Mouse (Mus musculus) kidney, embryonic 15.5 days (tissue): ENCODE measurements around the gene Gm42957. TPM values are rescaled to one million over a fixed set of nuclear protein-coding genes. Genes with fewer than 3 reads are reported as not detected.

Source experiments
- ATAC-seq: fragments of 200-750 bp; cut with Nextera tagmentation; replicated peaks from 2 replicates; pipeline ENCODE4 v1.8.0; 2017; ENCODE audit warnings: moderate TSS enrichment; ENCODE audit not compliant: low FRiP score
- H3K27ac ChIP-seq: fragments of 300-500 bp; sonication (generic); 2 replicates; pipeline ENCODE4 v1.5.1; 2015; ENCODE audit warnings: mild to moderate bottlenecking, inconsistent platforms
- H3K27me3 ChIP-seq: fragments of 300-500 bp; sonication (generic); 2 replicates; pipeline ENCODE4 v1.6.1; 2015; ENCODE audit warnings: inconsistent platforms
- H3K36me3 ChIP-seq: fragments of 300-500 bp; sonication (generic); 2 replicates; pipeline ENCODE4 v1.6.1; 2015; ENCODE audit warnings: inconsistent platforms
- H3K4me1 ChIP-seq: fragments of 300-500 bp; sonication (generic); 2 replicates; pipeline ENCODE4 v1.6.1; 2015; ENCODE audit warnings: inconsistent platforms
- H3K4me2 ChIP-seq: fragments of 300-500 bp; sonication (generic); 2 replicates; pipeline ENCODE4 v1.6.1; 2015; ENCODE audit warnings: moderate library complexity, mild to moderate bottlenecking, inconsistent platforms
- H3K4me3 ChIP-seq: fragments of 300-500 bp; sonication (generic); replicated peaks from 2 replicates; pipeline ENCODE4 v1.5.1; 2015; ENCODE audit warnings: mild to moderate bottlenecking, inconsistent platforms
- H3K9ac ChIP-seq: fragments of 300-500 bp; sonication (generic); 2 replicates; pipeline ENCODE4 v1.6.1; 2015; ENCODE audit warnings: mild to moderate bottlenecking, inconsistent platforms
- H3K9me3 ChIP-seq: fragments of 300-500 bp; sonication (generic); replicated peaks from 2 replicates; pipeline ENCODE4 v1.6.1; 2016; ENCODE audit warnings: inconsistent platforms
- WGBS: fragments of 180-500 bp; shearing (Covaris S2); methylation state at CpG from one replicate; pipeline ENCODE4 v1.1.7; 2015; ENCODE audit warnings: mixed read lengths; 5-methylcytosine and 5-hydroxymethylcytosine counted together
- polyA plus RNA-seq: library from polyadenylated mRNA; unstranded; fragments of >200 nt; fragmentation: Nextera tagmentation; extraction: Ambion mirVana; gene quantifications from 2 replicates; pipeline ENCODE4 v1.2.1, GENCODE M21; 2015

Gene Gm42957
- polyA plus RNA-seq: 0.09 and 0.17 TPM in 2 replicates

DNA sequence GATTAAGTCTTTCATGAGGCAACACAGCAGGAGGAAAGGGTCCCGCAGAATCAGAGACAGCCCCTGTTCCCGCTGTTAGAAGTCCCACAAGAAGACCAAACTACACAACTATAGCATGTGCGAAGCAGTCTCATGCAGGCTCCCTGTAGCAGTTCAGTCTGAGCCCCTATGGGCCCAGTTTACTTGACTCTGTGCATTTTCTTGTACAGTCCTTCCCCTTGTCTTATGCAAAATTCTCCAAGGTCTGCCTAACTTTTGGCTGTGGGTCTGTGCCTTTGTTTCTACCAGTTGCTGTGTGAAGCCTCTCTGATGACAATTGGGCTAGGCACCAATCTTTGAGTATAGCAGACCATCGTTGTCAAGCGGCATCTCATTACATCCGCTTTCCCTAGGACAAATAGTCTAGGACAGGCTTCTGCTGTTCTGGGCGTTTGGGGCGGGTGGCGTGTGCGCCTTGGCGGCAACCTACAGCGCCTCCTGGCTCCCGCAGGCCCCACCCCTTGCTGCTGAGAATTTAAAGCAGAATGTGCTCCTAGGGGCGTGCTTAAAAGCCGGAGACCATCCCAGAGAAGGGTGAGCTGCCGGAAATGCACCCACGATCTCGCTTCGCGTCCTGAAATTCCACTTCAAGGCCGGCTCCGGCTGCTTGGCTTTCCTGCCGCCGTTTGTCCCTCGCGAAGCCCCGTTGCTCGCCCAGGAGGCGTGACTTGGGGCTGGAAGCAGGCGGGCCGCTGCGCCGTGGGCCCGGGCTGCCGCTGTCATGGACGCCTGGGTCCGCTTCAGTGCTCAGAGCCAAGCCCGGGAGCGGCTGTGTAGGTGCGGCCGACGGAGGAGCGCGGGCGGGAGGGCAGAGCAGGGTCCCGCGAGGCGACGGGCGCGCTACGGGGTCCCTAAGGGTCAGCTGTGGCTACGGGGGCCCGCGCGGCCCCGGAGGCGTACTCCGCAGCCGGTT is at the start of gene Gm42957, which contains the start of gene Pex11b:
Gene Gm42957, plus strand, starts transcription at position 547 of the 952 bp plus-strand sequence.
Gene Pex11b, plus strand, starts transcription at position 449 of the 952 bp plus-strand sequence.
- WGBS: 2% methylated on average over 60 of the region's 60 CpGs
- peaks cover 60% of the 10 kb centered on the region for H3K36me3 ChIP-seq
- peak within 1 kb of the TSS; percentile 81 for H3K4me2 ChIP-seq
- peak within 1 kb of the TSS; percentile 95 for H3K27ac ChIP-seq
- H3K4me3 ChIP-seq: peak within 1 kb of the TSS; percentile 93
- H3K27me3 ChIP-seq: no peaks in the 10 kb centered on the region
- H3K9me3 ChIP-seq: no peaks in the 10 kb centered on the region
- H3K9ac ChIP-seq: peak within 1 kb of the TSS; percentile 91
- H3K4me1 ChIP-seq: peaks cover 34% of the 10 kb centered on the region
- peak; percentile 94 for ATAC-seq

DNA sequence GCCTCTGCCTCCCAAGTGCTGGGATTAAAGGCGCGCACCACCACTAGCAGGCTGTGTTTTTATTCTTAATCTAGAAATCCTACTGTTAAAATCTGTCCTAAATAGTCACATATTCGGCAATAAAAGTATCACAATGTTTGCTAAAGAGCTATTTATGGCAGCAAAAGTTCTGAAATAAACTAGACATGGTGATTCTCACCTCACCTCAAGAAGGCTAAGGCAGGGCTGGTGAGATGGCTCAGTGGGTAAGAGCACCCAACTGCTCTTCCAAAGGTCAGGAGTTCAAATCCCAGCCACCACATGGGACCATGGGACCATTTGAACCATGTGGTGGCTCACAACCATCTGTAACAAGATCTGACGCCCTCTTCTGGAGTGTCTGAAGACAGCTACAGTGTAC is 44.6 kb upstream of the Gm42957 start:
- no peak for ATAC-seq
- Histone ChIP-seq H3K4me3 (no peak overlapping the region), H3K9ac (no peak overlapping the region), H3K27me3 (peaks cover 10% of the 10 kb centered on the region), H3K9me3 (no peaks in the 10 kb centered on the region), H3K36me3 (no peaks in the 10 kb centered on the region), H3K4me1 (peaks cover 18% of the 10 kb centered on the region), H3K27ac (no peak overlapping the region), H3K4me2 (no peak overlapping the region)
- WGBS: 80% methylated on average over 4 of the region's 4 CpGs

DNA sequence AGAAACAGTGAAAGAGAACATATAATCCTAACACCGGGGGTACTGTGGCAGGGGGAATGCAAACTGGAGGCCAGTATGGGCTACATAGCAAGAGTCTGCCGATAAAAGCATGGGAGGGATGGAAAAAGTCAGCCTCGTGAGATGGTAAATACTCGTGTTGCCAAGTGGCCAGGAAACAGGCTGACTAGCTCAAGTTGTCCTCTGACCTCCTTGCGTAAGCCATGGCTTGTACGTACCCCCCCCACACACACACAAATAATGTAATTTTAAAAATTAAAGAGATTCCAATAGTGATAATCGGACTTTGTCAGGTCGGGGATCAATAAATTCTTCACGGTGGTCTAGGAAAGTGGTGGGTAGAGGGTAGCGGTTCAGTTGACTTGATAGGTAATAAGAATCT is 41.9 kb upstream of the Gm42957 start:
- WGBS: 2% methylated on average over 10 of the region's 10 CpGs
- H3K9me3 ChIP-seq: no peaks in the 10 kb centered on the region

DNA sequence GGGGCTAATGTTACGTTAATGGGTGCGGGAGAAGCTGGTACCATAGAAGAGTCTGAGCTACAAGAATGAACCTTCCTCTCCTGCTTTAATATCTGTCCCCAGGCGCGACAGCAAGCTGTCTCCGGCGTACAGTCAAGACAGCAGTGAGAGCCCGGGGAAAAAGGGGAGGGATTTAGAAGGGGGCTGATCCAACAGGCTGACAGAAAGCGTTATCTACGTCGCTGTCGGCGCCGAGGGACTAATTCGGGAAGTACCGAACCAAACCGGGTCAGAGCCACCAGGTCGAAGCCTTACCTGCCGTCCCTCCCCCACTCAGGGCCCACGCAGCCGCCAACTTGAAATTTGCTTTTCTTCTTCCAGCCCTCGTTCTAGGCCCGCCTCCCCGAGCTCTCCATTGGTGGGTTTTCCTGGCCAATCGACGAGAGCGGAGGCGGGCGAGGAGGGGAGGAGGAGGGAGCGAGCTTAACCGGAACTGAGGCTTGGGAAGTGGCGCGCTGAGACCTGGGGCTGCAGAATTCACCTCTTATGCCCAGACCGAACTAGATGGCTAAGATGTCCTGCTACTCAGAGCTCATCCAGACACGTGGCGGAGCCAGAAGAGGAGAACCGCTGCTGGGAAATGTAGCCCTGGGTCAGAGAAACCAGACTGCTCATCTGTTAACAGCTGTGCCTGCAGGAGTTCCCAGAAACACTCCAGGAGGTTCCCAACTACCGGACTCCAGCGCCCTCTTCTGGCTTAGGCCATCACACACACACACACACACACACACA is 41.3 kb upstream of the Gm42957 start, which contains the start of gene Polr3gl:
Gene Polr3gl, minus strand, starts transcription at position 392 of the 771 bp plus-strand sequence.
- H3K27ac ChIP-seq: peak within 1 kb of the TSS; percentile 88
- H3K4me1 ChIP-seq: peaks cover 51% of the 10 kb centered on the region
- H3K4me2 ChIP-seq: peak within 1 kb of the TSS; percentile 78
- no peaks in the 10 kb centered on the region for H3K9me3 ChIP-seq
- ATAC-seq: peak; percentile 88
- under 1% methylated on average over 37 of the region's 38 CpGs for WGBS
- H3K36me3 ChIP-seq: no peaks in the 10 kb centered on the region
- peaks cover 32% of the 10 kb centered on the region for H3K27me3 ChIP-seq
- peak within 1 kb of the TSS; percentile 75 for H3K9ac ChIP-seq
- H3K4me3 ChIP-seq: peak within 1 kb of the TSS; percentile 85

More for the DNA sequence above, 41.9 kb upstream of the Gm42957 start:
- peaks cover 26% of the 10 kb centered on the region for H3K27me3 ChIP-seq
- peak overlapping the region; percentile 88 for H3K27ac ChIP-seq
- peaks cover 45% of the 10 kb centered on the region for H3K4me1 ChIP-seq
- H3K36me3 ChIP-seq: no peaks in the 10 kb centered on the region
- ATAC-seq: no peak
- peak overlapping the region; percentile 85 for H3K4me3 ChIP-seq
- H3K4me2 ChIP-seq: peak overlapping the region; percentile 78
- H3K9ac ChIP-seq: peak overlapping the region; percentile 75

DNA sequence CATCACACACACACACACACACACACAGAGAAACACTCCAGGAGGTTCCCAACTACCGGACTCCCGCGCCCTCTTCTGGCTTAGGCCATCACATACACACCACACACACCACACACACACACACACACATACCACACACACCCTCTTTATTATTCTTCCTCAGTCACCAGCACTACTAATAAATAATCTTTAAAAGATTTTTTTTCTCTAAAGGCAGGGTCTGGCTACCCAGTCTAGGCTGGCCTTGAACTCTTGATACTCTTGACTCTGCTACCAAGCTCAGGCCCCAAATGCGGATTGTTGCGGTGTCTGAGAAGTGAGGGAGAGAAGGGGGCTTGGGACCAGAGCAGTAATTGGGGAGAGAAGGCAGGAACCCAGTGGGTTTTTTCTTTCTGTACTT is 40.4 kb upstream of the Gm42957 start:
- Histone ChIP-seq H3K9ac (no peak overlapping the region), H3K4me3 (no peak overlapping the region), H3K36me3 (no peaks in the 10 kb centered on the region), H3K27ac (no peak overlapping the region), H3K4me2 (no peak overlapping the region), H3K9me3 (no peaks in the 10 kb centered on the region), H3K4me1 (peaks cover 54% of the 10 kb centered on the region), H3K27me3 (peaks cover 38% of the 10 kb centered on the region)
- WGBS: 70% methylated on average over 5 of the region's 5 CpGs
- no peak for ATAC-seq

DNA sequence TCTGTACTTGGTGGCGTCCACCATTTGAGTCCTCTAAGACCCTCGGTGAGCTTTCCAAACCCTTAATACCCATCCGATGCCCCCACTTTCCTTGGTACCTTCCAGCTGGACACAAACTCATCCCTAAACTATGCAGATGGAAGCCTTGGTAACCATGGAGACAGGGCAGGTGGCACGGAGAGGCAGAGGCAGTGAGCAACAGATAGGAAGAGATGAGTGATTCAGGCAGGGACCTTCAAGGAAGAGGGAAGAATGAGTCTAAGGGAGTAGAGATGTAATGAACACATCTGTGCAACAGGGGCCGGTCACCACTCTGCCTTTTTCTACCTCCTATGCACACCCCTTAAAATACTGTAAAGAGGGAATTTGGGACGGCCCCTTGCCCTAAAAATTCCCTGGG is 39.6 kb upstream of the Gm42957 start:
- Histone ChIP-seq H3K36me3 (no peaks in the 10 kb centered on the region), H3K9me3 (no peaks in the 10 kb centered on the region), H3K27ac (peak overlapping the region; percentile 37; the same call in 1 of the 2 replicates), H3K4me1 (peaks cover 61% of the 10 kb centered on the region), H3K9ac (no peak overlapping the region), H3K27me3 (peaks cover 42% of the 10 kb centered on the region), H3K4me2 (peak overlapping the region; percentile 83), H3K4me3 (peak overlapping the region; percentile 54)
- WGBS: 28% methylated on average over 6 of the region's 6 CpGs
- no peak for ATAC-seq

DNA sequence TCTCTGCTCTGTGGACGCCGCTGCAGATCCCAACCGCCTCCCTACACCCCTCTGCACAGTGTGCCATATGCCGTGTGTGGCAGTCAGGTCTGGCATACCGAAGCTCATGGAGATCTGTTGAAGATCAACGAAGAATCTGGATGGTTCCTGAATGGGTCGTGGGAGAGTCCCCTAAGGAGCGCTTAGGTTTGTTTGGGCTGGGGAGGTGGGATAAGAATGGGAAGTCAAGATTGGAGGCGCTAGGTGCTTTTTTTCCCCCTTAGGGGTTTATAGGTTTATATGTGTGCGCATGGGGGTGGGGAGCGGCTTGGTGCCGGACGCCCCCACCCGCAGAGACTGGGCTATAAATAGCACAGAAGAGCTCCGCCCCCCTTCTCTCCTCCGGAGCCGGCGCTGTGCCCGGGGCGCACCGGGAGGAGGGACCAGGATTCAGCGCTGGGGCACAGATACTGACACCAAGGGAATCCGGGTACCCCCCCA is 39.0 kb upstream of the Gm42957 start, which contains the start of gene Ankrd34a:
Gene Ankrd34a, plus strand, starts transcription at position 409 of the 480 bp plus-strand sequence.
- Histone ChIP-seq H3K36me3 (no peaks in the 10 kb centered on the region), H3K4me2 (peak within 1 kb of the TSS; percentile 83), H3K27me3 (peaks cover 42% of the 10 kb centered on the region), H3K27ac (peak within 1 kb of the TSS; percentile 69), H3K9me3 (no peaks in the 10 kb centered on the region), H3K4me3 (peak within 1 kb of the TSS; percentile 54), H3K4me1 (peaks cover 62% of the 10 kb centered on the region), H3K9ac (peak within 1 kb of the TSS; percentile 55)
- WGBS: under 1% methylated on average over 18 of the region's 23 CpGs
- no peak for ATAC-seq

DNA sequence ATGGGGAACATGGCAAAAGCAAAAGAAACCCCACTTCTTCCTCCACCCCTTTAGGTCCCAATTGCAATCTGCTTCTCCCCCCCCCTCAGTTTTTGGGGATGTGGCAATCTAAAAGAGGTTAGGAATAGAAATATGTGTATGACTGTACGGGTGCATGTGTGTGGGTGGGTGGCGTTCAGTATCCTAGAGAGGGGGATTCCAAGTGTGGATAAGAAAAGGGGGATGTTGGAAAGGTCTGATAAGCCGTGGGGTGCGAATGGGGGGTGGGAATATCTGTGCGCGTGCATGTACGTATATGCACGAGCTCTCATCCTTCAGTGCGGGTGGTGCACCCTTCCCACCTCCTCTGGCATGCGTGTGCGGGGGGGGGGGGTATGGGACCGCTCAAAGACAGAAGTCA is 38.4 kb upstream of the Gm42957 start:
- no peak for ATAC-seq
- Histone ChIP-seq H3K27ac (no peak overlapping the region; the same call in 1 of the 2 replicates), H3K36me3 (no peaks in the 10 kb centered on the region), H3K9me3 (no peaks in the 10 kb centered on the region), H3K4me2 (peak overlapping the region; percentile 83), H3K9ac (peak overlapping the region; percentile 55), H3K4me1 (peaks cover 63% of the 10 kb centered on the region), H3K4me3 (peak overlapping the region; percentile 54), H3K27me3 (peaks cover 42% of the 10 kb centered on the region)
- WGBS: under 1% methylated on average over 12 of the region's 12 CpGs

DNA sequence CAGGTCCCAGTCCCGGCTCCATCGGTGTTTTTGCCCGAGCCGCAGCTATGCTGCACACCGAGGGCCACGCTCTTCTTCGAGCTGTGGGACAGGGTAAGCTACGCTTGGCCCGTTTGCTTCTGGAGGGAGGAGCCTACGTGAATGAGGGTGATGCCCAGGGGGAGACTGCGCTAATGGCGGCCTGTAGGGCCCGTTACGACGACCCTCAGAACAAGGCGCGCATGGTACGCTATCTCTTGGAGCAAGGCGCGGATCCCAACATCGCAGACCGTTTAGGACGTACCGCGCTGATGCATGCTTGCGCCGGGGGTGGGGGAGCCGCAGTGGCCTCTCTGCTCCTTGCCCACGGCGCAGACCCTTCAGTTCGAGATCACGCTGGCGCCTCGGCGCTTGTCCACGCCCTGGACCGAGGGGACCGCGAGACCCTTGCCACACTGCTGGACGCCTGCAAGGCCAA is 37.8 kb upstream of the Gm42957 start:
- H3K27ac ChIP-seq: peak overlapping the region; percentile 69
- peak overlapping the region; percentile 55 for H3K9ac ChIP-seq
- H3K4me1 ChIP-seq: peaks cover 64% of the 10 kb centered on the region
- H3K27me3 ChIP-seq: peaks cover 42% of the 10 kb centered on the region
- peak overlapping the region; percentile 83 for H3K4me2 ChIP-seq
- WGBS: under 1% methylated on average over 40 of the region's 40 CpGs
- no peaks in the 10 kb centered on the region for H3K36me3 ChIP-seq
- peak overlapping the region; percentile 54 for H3K4me3 ChIP-seq
- H3K9me3 ChIP-seq: no peaks in the 10 kb centered on the region
- no peak; the same call in 1 of the 2 replicates for ATAC-seq

DNA sequence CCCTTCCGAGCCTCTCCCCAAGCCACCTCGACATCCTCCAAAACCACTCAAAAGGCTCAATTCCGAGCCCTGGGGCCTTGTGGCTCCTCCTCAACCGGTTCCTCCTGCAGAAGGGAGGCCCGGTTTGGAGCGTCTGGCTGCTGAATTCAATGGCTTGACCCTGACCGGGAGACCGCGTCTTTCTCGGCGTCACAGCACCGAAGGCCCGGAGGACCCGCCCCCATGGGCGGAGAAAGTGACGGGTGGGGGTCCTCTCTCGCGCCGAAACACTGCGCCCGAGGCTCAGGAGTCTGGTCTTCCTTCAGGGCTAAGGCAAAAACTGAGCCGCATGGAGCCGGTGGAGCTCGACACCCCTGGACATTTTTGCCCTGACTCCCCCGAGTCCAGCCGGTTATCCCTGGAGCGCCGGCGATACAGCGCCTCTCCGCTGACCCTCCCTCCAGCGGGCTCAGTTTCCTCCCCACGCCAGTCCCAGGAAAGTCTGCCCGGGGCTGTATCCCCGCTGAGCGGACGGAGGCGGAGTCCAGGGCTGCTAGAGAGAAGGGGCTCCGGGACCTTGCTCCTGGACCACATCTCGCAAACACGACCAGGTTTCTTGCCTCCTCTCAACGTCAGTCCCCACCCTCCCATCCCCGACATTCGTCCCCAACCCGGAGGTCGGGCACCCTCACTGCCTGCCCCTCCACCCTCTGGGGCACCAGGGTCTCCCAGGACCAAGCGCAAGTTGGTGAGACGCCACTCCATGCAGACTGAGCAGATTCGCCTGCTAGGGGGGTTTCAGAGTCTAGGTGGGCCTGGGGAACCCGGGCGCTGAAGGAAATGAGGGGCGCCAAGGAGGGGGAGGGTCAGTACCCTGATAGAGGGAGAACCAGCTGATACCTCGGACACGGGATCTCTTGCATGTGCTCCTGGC is 36.9 kb upstream of the Gm42957 start:
- WGBS: 1% methylated on average over 54 of the region's 54 CpGs
- Histone ChIP-seq H3K9ac (peak overlapping the region; percentile 55), H3K9me3 (no peaks in the 10 kb centered on the region), H3K4me3 (peak overlapping the region; percentile 54), H3K4me2 (peak overlapping the region; percentile 83), H3K4me1 (peaks cover 64% of the 10 kb centered on the region), H3K27ac (peak overlapping the region; percentile 69), H3K27me3 (peaks cover 42% of the 10 kb centered on the region), H3K36me3 (no peaks in the 10 kb centered on the region)
- no peak for ATAC-seq

DNA sequence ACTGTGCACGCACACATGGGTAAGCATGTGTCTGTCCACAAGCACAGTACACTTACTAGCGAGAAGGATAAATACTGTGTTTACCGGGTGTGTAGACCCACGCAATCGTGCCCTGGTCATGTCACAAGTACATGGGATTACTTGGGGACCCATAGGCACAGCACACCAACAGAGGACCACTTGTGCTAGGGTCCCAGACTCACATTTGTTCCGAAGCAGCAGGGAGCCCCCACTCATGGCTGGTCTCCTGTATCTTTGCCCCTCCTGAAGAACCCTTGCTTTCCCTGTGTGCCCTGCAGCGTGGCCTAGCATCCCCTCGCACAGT is 36.2 kb upstream of the Gm42957 start:
- H3K9me3 ChIP-seq: no peaks in the 10 kb centered on the region
- peak overlapping the region; percentile 54; the same call in 1 of the 2 replicates for H3K4me3 ChIP-seq
- peaks cover 69% of the 10 kb centered on the region for H3K4me1 ChIP-seq
- no peak overlapping the region for H3K9ac ChIP-seq
- H3K27me3 ChIP-seq: peaks cover 42% of the 10 kb centered on the region
- H3K4me2 ChIP-seq: peak overlapping the region; percentile 83
- H3K27ac ChIP-seq: no peak overlapping the region
- ATAC-seq: no peak
- peaks cover 6% of the 10 kb centered on the region for H3K36me3 ChIP-seq
- 54% methylated on average over 8 of the region's 8 CpGs for WGBS
